Mouse (Mus musculus) thymus, adult 2 months (tissue): ENCODE data around the gene Ift80.

Source experiments
- CTCF ChIP-seq: fragments of 200-500 bp; IDR thresholded peaks from 2 replicates; pipeline ENCODE4 v1.5.1; 2012; ENCODE audit warnings: mild to moderate bottlenecking, control low read depth, low read length, moderate library complexity, borderline replicate concordance; ENCODE audit not compliant: control insufficient read depth, poor library complexity, insufficient read depth; ENCODE audit errors: extremely low read depth
- POLR2A ChIP-seq: fragments of 200-500 bp; IDR thresholded peaks from 2 replicates; pipeline ENCODE4 v1.6.1; 2012; ENCODE audit warnings: mild to moderate bottlenecking, low read length, control low read depth, moderate library complexity; ENCODE audit not compliant: control insufficient read depth, poor library complexity, insufficient read depth; ENCODE audit errors: extremely low read depth

DNA sequence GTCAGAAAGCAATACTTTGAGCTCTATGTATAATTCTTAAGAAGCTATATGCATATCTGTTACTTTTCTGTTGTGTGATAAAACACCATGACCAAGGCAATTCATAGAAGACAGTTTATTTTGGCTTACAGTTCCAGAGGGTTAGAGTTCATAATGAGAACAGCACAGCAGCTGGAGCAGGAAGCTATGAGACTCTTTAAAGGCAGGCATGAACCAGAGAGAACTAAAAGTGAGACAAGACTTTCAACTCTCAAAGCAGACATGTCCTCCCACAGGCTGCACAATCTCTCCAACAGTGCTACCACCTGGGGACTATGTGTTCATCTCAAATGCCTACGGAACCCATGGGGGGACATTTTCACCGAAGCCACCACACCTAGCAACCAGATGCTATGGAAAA, 35.7 kb upstream of the Ift80 start:
- TF ChIP-seq POLR2A (no peak), CTCF (no peak)
